Mouse (Mus musculus) spleen, adult 18-20 months (tissue): ENCODE data around the gene Olfr97.
"Not testable (repeated sequence)": the region's sequence is repeated elsewhere in the genome, so short reads cannot be mapped to it uniquely, and the experiment has no call there.

Source experiments
- DNase-seq, 2 experiments: peaks; one replicate each; pipeline ENCODE4 v3.0.0; 2022; ENCODE audit warnings: mixed read lengths in 2 of 2

The Olfr97 gene

GRCm38 (mm10) chr17:37237230-37237629 is at the start of gene Olfr97:
TSS of gene Olfr97 (minus strand) at chr17:37237330.
- DNase-seq = not testable (repeated sequence)

GRCm38 (mm10) chr17:37283360-37283759 is 46.2 kb upstream of the Olfr97 start, which contains the start of gene Olfr99:
TSS of gene Olfr99 (minus strand) at chr17:37283460.
- no peak for DNase-seq

DNA sequence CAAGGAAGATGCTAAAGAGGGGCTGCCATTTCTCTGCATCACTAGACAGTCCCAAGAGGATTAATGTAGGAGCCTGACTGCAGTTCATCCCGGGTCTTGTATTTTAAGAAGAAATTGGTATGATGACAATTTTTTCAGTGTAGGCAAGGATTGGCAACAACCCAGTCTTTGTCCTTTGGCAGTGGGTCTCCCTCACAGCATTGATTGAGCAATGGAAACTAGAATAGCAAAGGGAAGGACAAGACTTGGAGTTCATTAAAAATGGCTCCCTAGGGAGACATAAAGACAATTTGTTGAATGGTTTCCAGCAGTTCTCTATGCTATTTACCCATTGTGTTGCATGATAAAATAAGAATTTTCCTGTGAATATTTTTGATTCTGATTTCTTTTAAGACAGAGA is 43.2 kb upstream of the Olfr97 start:
- DNase-seq = no peak

DNA sequence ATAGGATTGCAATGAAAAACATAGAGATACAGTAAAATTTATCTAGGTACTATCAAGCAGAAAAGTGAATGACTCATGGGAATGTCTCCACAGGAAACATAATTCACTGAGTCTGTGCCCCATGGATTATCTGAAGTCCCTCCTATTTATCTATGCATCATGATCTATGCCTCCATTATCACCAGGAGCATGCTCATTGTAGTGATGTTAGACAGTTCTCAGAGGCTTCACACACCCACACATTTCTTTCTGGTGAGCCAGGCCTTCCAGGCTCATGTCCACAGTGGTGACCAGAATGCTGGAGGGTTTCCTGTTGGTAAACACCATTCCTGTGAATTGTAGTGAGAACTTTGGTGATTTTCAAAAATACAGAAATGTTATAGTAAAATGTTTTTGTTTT is 39.4 kb upstream of the Olfr97 start:
- no peak for DNase-seq

DNA sequence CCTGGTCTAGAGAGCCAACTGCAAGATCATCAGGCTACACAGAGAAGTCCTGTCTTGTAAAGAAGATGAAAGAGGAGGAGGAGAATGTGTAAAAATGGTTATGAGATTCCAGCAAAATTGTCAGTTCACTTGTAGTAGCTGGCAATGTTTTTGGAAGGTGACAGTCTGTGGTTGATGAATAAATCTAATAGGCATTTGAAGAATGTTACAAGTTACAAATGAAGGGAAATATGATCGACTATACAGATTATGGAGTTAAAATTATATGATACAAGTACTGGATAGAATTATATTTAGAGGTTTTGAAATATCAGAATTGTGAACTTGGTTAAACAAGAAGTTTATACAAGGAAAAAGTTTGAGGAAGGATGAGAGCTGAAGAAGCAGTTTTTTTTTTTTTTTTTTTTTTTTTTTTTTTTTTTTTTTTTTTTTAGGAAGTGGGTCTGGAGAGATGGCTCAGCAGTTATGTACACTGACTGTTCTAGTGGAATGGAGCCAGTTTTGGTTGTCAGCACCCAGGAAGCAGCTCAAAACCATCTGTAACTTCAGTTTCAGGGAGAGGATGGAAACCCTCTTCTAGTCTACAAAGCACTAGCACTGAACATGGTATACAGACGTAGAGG is 38.6 kb upstream of the Olfr97 start:
- no peak for DNase-seq

- DNase-seq = peak; percentile 62 to 66
These were observed 33.6 kb upstream of the Olfr97 start for GRCm38 (mm10) chr17:37270702-37271092.

DNA sequence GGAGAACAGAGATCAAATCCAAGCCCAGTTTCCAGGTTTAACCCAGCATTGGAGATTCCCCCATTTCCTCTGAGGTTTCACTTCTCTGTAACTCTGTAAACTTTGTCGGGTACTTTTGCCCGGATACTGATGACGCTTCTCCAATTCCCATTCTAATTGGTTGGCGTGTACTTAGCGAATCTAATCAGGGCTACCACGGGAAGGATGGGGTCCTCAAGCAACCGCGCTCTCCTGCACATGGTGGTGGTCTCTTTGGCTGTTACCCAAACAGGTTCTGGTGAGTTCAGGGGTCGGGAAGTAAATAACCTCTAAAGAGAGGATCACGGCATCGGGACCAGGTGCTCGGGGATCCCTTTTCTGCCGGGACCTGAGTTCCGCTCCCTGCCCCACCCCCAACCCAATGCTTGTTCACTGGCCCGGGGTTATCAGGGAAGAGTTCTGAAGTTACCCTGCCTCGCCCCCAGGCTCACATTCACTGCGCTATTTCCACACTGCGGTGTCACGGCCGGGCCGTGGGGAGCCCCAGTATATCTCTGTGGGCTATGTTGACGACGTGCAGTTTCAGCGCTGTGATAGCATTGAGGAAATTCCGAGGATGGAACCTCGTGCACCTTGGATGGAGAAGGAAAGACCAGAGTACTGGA is 33.0 kb upstream of the Olfr97 start, which contains the start of gene H2-M3:
TSS of gene H2-M3 (plus strand) at position 163 of the 644 bp plus-strand sequence.
- DNase-seq = peak; percentile 77 to 95

DNA sequence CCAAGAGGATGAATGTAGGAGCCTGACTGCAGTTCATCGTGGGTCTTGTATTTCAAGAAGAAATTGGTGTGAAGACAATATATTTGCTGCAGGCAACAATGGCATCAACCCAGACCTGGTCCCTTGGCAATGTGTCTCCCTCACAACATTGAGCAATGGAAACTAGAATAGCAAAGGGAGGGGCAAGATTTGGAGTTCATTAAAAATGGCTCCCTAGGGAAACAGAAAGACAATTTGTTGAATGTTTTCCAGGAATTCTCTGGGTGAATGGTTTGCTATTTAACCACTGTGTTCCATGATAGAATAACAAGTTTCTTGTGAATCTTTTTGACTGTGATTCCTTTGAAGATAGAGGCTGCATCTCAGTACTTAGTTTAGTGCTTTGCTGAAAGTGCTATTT is 26.5 kb upstream of the Olfr97 start, which contains the start of gene Olfr98:
TSS of gene Olfr98 (minus strand) at position 124 of the 400 bp plus-strand sequence.
- no peak for DNase-seq

DNA sequence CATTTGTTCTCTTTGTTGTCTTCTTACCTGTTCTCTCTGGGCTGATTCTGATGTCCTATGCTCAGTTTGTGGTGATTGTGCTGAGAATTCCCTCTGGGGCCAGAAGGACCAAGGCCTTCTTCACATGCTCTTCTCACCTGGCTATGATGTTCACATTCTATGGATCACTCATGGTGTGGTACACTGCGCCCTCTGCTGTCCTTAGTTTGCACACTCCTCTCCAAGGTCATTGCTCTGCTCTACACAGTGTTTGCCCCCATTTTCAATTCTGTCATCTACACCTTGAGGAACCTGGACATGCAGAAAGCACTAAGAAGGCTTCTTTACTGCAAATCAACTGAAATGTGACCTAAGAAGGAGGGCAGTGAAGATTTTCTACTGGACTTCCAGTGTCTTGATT is 13.4 kb upstream of the Olfr97 start:
- DNase-seq = peak in 1 of 2 experiments; percentile 60

DNA sequence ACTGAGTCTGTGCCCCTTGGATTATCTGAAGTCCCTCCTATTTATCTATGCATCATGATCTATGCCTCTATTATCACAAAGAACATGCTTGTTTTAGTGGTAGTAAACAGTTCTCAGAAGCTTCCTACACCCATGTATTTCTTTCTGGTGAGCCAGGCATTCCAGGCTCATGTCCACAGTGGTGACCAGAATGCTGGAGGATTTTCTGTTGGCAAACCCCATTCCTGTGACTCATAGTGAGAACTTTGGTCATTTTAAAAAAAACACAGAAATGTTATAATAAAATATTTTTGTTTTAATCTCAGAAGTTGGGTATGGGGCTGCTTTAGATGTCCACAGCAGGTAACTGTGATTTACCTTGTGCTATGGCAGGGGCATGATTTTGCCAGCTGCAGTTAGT is 12.3 kb upstream of the Olfr97 start:
- no peak for DNase-seq

GRCm38 (mm10) chr17:37246715-37247114 is 9.6 kb upstream of the Olfr97 start:
- DNase-seq = peak; percentile 63 to 72

- no peak for DNase-seq
These were observed 5.1 kb upstream of the Olfr97 start for GRCm38 (mm10) chr17:37242198-37242597.

DNA sequence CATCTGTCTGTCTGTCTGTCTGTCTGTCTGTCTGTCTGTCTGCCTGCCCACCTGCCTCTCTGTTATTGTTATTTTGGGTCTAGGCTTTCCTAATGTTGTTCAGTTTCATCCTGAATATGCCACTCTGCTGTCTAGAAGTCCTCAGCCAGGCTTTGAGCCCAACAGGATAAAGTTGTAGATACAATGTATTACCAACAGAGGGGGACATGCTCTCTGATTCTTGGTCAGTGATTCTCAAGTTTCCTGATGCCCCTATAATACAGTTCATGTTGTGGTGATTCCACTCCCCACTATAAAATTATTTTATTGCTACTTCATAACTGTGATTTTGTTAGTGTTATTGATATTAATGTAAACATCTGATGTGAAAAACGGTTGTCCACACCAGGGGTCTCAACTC is 15.3 kb downstream of the Olfr97 start:
- DNase-seq = no peak

DNA sequence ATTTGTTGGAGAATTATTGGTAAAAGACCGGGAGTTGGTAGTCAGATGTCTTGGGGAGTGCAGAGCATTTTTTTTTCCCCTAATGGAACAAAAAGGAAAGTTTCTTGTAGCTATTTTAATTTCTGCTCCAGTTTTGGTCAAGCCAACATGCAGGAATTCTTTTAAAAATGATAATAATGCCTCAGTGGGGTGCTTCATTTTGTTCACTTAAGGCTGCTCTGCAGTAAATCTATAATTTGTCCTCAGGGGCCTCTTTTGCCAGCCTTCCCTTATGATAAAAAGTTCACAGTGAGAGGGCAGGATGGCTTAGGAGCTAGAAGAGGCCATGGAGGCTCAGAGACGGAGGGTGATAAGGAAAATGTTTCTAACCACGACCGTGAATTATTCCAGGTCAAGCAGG is 17.3 kb downstream of the Olfr97 start, which contains the start of gene Olfr96:
TSS of gene Olfr96 (plus strand) at position 301 of the 400 bp plus-strand sequence.
- DNase-seq = no peak

DNA sequence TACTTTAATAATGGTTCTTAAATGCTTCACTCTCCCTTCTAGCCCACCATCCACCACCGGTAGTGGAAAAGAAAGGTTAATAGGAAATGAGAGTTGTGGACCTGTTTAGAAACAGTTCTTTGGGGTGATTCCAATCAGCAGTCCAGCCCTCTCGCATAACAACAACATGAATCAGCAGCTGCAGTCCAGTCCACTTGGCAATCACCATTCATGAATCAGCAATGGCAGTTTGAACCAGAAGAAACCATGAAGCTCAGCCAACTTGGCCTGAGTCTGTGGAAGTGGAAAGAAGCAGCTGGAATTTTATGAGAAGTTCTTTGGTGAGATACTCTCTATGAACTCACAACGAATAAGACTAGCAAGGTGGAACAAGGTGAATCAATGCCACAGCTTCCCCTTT is 18.6 kb downstream of the Olfr97 start:
- DNase-seq = no peak

DNA sequence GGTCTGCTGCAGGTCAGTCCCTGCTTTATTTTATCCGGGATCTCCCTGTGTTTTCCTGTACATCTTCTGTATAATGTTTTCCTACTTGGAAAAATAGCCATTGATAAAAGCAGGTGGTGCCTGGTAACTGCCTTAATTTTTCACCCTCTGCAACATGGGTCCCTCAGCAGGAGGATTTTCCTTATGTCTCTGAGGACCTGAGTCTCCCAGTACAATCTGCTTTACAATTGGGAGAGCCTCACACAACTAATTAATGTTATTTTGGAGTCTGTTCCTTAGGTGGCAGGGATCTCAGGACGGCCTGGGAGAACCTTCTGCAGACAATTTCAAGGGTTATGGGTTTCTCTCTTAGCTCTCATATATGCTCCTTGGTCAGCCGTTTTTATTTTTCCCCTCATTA is 24.1 kb downstream of the Olfr97 start, which contains the start of gene Olfr95:
TSS of gene Olfr95 (minus strand) at position 101 of the 400 bp plus-strand sequence.
- DNase-seq = no peak

DNA sequence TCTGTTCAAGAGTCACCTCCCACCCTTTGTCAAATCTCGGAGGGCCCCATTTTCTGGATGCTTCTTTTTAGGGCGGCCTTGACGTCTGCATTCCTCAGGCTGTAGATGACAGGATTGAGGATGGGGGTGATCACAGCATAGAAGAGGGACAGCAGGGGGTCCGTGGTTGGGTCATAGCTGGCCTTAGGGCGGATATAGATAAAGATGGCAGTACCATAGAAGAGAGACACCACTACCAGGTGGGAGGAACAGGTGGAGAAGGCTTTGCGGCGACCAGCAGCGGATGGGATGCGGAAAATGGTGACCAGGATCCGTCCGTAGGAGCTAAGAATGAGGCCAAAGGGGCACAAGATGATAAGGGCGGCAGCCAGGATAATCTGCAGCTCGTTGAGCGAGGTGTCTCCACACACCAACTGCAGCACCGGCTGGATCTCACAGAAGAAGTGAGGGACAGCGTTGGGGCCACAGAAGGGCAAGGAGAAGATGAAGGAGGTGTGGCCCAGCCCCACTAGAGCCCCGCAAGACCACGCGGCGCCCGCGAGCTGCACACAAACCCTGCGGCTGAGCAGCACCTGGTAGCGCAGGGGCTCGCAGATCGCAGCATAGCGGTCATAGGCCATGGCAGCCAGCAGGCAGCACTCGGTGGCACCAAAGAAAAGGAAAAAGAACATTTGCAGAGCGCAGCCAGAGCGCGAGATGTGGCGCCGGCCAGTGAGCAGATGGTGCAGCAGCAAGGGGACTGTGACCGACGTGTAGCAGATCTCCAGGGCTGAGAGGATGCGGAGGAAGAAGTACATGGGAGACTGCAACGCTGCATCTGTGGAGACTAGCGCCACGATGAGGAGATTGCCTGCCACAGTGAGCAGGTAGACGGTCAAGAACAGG is 26.0 kb downstream of the Olfr97 start:
- DNase-seq = no peak

- DNase-seq = no peak
These were observed 33.3 kb downstream of the Olfr97 start for GRCm38 (mm10) chr17:37203917-37204236.

DNA sequence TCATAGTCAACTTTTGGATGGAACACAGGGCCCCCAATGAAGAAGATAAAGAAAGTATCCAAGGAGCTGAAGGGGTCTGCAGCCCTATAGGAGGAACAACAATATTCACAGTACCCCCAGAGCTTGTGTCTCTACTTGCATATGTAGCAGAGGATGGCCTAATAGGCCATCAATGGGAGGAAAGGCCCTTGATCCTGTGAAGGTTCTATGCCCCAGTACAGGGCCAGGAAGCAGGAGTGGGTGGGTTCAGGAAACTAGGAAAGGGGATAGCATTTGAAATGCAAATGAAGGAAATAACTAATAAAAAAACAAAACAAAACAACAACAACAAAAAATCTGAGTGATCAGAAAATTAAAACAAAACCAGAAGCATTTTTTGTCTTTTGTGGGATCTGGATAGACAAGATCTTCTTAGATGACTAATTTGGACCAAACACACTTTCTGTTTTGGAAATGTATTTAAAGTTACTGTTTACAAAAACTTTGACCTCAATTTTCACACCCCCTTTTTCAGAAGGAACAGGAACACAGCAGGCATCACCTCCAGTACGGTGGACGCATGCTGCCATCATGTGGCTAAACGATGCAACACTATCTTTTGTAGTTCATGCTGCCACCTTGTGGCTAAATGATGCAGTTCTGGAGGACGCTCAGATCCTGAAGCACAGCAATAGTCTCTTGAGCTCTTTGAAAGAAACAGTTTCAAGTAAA is 33.8 kb downstream of the Olfr97 start:
- DNase-seq = peak; percentile 31 to 67

GRCm38 (mm10) chr17:37200894-37201293 is 36.2 kb downstream of the Olfr97 start, which contains the start of gene Olfr94:
TSS of gene Olfr94 (minus strand) at chr17:37200994.
- no peak for DNase-seq

DNA sequence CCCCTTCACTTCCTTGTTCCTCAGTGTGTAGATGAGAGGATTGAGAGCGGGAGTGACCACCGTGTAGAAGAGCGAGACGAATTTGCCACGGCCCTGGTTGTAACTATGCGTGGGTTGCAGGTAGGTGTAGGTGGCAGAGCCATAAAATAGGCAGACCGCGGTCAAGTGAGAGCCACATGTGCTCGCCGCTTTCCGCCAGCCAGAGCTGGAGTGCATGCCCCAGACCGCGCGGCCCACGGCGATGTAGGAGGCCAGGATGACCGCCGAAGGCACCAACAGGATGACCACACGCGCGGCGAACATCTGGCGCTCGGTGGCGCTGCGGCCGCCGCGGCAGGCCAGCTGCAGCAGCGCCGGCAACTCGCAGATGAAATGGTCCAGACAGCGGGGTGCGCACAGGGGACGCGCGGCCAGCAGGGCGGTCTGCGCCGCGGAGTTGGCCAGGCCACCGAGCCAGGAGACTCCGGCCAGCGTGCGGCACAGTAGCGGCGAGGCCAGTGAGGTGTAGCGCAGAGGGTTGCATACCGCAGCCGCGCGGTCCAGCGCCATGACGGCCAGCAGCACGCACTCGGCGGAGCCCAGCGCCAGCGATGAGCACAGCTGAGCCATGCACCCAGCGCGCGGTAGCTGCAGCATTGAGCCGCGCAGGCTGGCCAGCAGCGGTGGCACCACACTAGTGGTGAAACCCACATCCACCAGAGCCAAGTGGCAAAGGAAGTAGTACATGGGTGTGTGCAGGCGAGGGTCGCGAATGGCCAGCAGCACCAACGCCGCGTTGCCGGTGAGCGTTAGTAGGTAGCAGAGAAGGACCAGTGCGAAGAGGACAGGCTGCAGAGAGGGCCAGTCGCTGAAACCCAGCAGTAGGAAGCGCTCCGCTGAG is 40.0 kb downstream of the Olfr97 start:
- no peak for DNase-seq

GRCm38 (mm10) chr17:37194782-37195181 is 42.3 kb downstream of the Olfr97 start:
- DNase-seq = no peak
